In genomic region chr12:75888721-75889120, GRCm38 (mm10) we compare ENCODE assay signal across 28 mouse cellular contexts.
"Had no signal": no experiment of that assay in that cellular context is flagged by ENCODE, and none has a peak within 500 bp of the region (broad histone marks: within the 10 kb centered on the region; RNA-seq: fewer than 3 reads in every experiment).

No protein-coding gene starts in this region.

- DNase-seq: cerebellum, adult 2 months; cerebellum, adult 8-10 months; cerebellum, adult 9-10 months; cerebellum, adult 9-11 months; cerebellum, postnatal 10 days; cerebellum, postnatal 14 days; cerebellum, postnatal 25 days; cerebellum, postnatal 36 days; embryo, embryonic 11 days; forebrain, postnatal 0 days; gastrocnemius, adult 2 months; gastrocnemius, postnatal 10 days; gastrocnemius, postnatal 14 days; gastrocnemius, postnatal 25 days; gastrocnemius, postnatal 36 days; heart, adult 18-20 months; heart, adult 2 months had no signal

- H3K4me2 ChIP-seq: embryonic facial prominence, embryonic 12.5 days; embryonic facial prominence, embryonic 13.5 days; embryonic facial prominence, embryonic 15.5 days; forebrain, embryonic 12.5 days; forebrain, embryonic 13.5 days; forebrain, embryonic 15.5 days had no signal

- H3K27ac ChIP-seq: embryonic facial prominence, embryonic 10.5 days; embryonic facial prominence, embryonic 12.5 days; embryonic facial prominence, embryonic 13.5 days; embryonic facial prominence, embryonic 15.5 days; forebrain, embryonic 10.5 days; forebrain, embryonic 12.5 days; forebrain, embryonic 13.5 days; forebrain, embryonic 15.5 days; gastrocnemius, adult 2 months; heart, adult 2 months had no signal

- H3K4me1 ChIP-seq: embryonic facial prominence, embryonic 10.5 days; embryonic facial prominence, embryonic 12.5 days; embryonic facial prominence, embryonic 13.5 days; embryonic facial prominence, embryonic 15.5 days; forebrain, embryonic 10.5 days; forebrain, embryonic 12.5 days; forebrain, embryonic 13.5 days; forebrain, embryonic 15.5 days had no signal

- H3K9ac ChIP-seq: embryonic facial prominence, embryonic 12.5 days; embryonic facial prominence, embryonic 13.5 days; embryonic facial prominence, embryonic 15.5 days; forebrain, embryonic 12.5 days; forebrain, embryonic 13.5 days; forebrain, embryonic 15.5 days; forebrain, postnatal 0 days had no signal

- H3K4me3 ChIP-seq: embryonic facial prominence, embryonic 10.5 days; embryonic facial prominence, embryonic 12.5 days; embryonic facial prominence, embryonic 13.5 days; embryonic facial prominence, embryonic 15.5 days; erythroblast, embryonic 14.5 days; forebrain, embryonic 10.5 days; forebrain, embryonic 12.5 days; forebrain, embryonic 13.5 days; forebrain, embryonic 15.5 days; gastrocnemius, adult 2 months; heart, adult 2 months had no signal

- H3K27me3 ChIP-seq: embryonic facial prominence, embryonic 12.5 days; embryonic facial prominence, embryonic 13.5 days; embryonic facial prominence, embryonic 15.5 days; forebrain, embryonic 12.5 days; forebrain, embryonic 13.5 days; forebrain, embryonic 15.5 days had no signal

- H3K9me3 ChIP-seq: embryonic facial prominence, embryonic 10.5 days; embryonic facial prominence, embryonic 12.5 days; embryonic facial prominence, embryonic 13.5 days; embryonic facial prominence, embryonic 15.5 days; forebrain, embryonic 10.5 days; forebrain, embryonic 12.5 days; forebrain, embryonic 13.5 days; forebrain, embryonic 15.5 days had no signal

- ATAC-seq: forebrain, embryonic 13.5 days; forebrain, embryonic 14.5 days; forebrain, embryonic 15.5 days; forebrain, embryonic 16.5 days; forebrain, postnatal 0 days had no signal
